Mouse (Mus musculus) gastrocnemius, adult 18-20 months (tissue): ENCODE measurements at regions not wholly inside any gene's neighbourhood (a gene's known extent, or its start where the extent isn't known, plus 50 kb on each side); places are given as distances from the start of the nearest gene placed in this dataset.

Experiments
- DNase-seq: peaks from one replicate; pipeline ENCODE4 v3.0.0; 2021; ENCODE audit warnings: low spot score

- no peak for DNase-seq
Observed at GRCm38 (mm10) chr2:179332872-179333489, 109.2 kb upstream of the Cdh4 start.

GRCm38 (mm10) chr2:179333587-179333986 lies 108.6 kb upstream of the Cdh4 start:
- no peak for DNase-seq

DNA sequence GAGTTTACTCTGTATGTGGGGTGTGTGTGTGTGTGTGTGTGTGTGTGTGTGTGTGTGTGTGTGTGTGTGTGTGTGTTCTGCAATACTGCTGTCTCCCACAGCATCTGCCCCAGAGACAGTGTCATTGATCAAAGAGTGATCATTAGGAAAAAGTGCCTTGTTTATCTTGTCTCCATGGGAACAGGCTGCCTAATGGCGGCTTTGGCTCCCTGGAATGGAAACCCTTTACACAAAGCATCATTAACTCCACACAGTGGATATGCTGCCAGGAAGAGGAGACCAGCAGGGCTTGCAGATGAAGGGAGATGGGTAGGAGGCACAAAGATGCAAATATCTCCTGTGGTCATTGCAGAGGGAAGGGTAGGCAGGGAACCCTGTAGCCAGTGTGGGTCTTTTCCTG lies 106.0 kb upstream of the Cdh4 start:
- no peak for DNase-seq

DNA sequence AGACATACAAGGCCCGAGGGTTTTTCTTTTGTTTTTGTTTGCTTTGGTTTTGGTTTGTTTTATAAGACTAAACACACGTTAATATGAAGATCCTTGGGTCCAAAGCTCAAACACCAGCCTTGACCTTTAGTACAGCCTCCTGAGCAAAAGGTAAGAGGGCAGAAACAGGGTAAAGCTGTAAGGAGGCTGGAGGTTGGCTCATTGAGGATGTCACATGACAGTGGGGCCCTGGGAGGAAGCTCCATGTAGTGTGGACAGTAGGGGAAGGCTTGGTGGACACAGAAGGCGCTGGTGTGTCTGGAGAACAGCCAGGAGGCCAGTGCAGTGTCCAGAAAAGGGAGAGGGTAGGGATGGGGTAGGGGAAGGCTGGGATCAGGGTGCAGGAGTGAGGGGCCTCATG lies 89.6 kb upstream of the Cdh4 start:
- DNase-seq: no peak

- no peak for DNase-seq
Observed at GRCm38 (mm10) chr2:179354866-179355265, 87.4 kb upstream of the Cdh4 start.

DNA sequence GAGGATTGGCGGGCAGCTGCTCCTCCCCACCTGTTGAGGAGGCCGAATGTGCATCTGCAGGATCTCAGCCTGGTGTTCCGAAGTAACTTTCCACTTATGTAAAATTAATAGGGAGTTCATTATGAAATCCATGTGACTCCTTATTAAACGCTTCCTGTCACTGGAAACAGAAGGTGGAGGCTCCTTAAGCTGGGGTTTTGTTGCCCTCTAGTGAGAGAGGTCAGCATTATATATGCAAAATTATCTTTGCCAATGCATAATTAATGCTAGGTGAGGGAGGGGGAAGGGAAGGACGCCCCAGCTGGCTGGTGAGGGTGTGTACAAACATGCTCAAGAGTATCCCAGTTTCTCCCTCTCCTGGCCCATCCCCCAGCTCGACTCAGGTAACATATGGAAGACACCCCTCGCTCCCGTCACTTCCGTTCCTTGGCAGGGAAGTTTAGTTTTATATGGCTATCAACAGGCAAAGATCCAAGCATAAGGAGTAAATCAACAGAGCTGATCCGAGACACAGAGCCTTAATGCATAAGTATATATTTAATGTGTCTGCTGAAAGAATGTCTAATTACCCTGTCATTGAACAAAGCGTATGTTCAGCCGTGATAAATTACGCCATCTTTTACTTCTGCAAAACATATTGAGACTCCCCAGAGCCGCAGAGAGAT lies 71.2 kb upstream of the Cdh4 start:
- DNase-seq: no peak

DNA sequence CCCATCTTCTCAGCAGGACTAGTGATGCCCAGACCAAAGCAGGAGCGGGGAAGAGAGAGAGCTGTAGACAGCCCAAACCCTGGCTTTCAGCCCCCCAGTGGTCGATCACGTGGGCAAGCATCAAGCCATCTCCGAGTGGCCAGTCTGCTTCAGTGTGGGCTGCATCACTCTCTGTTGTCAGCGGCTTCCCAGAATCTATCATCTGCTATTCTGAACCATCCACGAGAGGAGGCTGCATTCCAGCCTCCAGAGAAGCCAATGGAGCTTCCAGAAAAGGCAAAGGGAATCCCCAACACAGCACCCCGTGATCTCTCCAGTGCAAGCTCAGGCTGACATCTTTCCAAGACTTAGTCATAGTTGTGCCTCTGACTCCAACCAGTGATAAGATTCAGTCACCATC lies 70.7 kb upstream of the Cdh4 start:
- no peak for DNase-seq

DNA sequence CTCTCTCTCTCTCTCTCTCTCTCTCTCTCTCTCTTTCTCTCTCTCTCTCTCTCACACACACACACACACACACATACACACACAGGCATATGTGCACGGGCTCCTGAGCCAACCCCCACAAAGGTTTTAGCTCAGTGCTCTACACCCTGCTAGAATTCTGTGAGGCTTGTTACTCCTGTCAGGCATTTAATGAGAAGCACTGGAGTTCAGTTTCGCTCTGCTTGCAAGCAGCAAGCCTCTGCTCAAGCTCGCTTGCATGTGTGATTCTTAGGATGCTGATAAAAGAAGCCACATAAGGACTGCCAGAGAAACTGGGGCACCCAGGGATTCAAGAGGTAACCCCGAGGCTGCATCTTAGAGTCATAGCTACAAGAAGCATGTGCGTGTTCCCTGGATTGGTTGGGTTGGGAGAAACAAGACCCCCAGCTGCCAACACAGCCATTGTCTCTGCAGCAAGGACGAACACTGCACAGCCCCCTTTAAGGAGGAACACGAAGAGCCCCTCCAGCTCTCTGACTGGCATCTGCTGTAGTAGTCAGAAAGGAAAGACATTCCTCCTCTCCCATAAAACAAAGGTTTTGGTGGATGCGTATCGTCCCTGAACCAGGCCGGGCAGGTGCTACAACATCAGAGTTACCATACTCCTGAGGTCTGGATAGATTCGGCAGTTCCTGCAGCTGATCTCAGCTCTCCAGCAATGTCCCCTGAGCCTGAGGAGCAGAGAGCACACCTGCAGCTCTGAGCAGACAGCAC lies 62.4 kb upstream of the Cdh4 start:
- DNase-seq: no peak

- no peak for DNase-seq
Observed at GRCm38 (mm10) chr2:179380444-179380705, 61.9 kb upstream of the Cdh4 start.

DNA sequence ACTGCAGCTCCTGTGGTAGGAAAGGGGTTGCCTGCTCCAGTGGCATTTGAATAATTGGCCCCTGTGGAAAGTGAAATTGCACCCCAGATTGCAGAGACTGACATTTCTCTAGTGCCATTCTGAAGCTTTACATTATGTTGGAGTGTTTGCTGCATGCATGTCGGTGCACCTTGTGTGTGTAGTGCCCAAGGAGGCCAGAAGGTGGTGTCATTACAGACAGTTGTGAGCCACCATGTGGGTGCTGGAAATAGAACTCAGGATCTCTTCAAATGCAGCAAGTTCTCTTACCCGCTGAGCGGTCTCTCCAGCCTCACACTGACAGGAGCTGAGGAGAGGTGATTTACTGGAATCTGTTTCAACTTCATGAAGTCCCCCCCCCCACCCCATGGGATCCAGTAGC lies 60.3 kb upstream of the Cdh4 start:
- DNase-seq: no peak

DNA sequence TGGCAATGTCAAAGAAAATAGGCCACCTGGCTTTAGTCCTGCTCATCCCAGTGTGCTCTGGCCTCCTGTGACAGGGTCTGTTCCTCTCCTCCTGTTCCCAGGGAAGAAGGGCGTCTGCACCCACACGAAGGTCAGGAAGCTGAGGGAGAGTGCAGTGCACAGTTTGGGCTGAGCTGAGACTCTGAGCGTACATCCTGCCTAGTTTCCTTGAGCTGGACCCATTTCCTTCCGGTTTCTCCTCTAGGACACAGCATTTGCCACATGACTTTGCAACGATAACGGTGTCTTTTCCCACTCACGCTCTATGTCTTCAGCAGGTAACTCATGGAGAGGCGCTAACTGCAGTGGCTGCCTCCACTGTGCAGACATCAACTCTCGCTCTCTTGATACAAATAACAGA lies 59.6 kb upstream of the Cdh4 start:
- no peak for DNase-seq

GRCm38 (mm10) chr2:179386871-179387270 lies 55.4 kb upstream of the Cdh4 start:
- no peak for DNase-seq

DNA sequence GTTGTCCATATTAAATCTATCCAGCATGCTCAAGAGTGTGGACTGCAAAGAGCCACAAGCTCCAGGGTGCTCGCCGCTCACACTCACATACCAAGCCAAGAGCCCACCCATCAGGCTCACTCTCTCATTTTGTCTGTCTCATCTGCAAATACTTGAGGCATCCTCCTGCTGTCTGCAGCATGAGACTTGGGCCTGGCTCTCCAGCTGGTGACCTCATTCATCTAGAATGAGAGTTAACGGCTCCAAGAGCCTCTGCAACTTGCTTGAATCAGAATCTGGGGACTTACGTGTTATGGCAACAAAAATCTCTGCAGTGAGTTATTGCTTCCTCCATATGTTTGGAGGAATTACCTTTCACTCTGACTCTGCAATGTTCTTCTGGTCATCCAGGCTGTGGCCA lies 51.7 kb upstream of the Cdh4 start:
- no peak for DNase-seq

- DNase-seq: no peak
Observed at GRCm38 (mm10) chr2:179390924-179391461, 51.2 kb upstream of the Cdh4 start.
